Mouse (Mus musculus) hematopoietic stem cell, adult 5-6 weeks (primary cell): ENCODE results near the gene Lrrtm4. TPM values are rescaled to one million over a fixed set of nuclear protein-coding genes. Genes with fewer than 3 reads are reported as not detected.

Experiments used
- ATAC-seq, 2 experiments: fragments of 125-278 bp in 1 of 2; replicated peaks in 1 of 2; 2 replicates each; pipeline ENCODE4 v1.8.0; 2016 to 2017; ENCODE audit warnings: inconsistent platforms in 2 of 2, mild to moderate bottlenecking in 2 of 2, moderate number of reproducible peaks in 2 of 2, low read depth in 1 of 2, moderate TSS enrichment in 1 of 2; ENCODE audit not compliant: low FRiP score in 2 of 2, poor library complexity in 2 of 2, severe bottlenecking in 2 of 2, insufficient read depth in 1 of 2, low TSS enrichment in 1 of 2
- total RNA-seq: library from RNA; stranded (forward); fragments of 172-1452, 232-1000 nt; gene quantifications from 2 replicates; pipeline ENCODE4 v1.2.3, GENCODE M21; 2017

Gene Lrrtm4
- not detected in 2 replicates for total RNA-seq

- ATAC-seq, result peak; percentile 64 to 74; a peak in 3 of 4 replicates
Observed at GRCm38 (mm10) chr6:80018765-80019164, at the start of gene Lrrtm4. Gene Lrrtm4, plus strand, starts transcription at chr6:80018877.

GRCm38 (mm10) chr6:80019189-80019860 is 648 bp downstream of the Lrrtm4 start:
- ATAC-seq, result peak in 1 of 2 experiments; percentile 42; a peak in 1 of 4 replicates

DNA sequence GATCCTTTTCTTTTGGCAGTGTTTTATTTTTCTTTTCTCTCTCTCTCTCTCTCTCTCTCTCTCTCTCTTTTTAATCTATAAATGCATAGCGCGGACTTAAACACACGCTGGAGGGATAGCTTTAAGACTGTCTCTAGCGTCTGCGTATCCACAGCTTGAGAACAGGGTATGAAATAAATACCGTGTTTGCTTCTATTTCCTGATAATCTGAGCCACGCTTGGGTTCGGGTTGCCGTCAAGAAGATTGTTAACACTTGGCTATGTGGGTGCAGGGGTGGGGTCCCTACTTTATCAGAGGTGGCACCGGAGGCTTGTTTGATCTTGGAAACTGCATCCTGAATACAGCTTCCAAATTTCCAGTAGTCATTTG is 1.2 kb downstream of the Lrrtm4 start:
- ATAC-seq, result no peak

DNA sequence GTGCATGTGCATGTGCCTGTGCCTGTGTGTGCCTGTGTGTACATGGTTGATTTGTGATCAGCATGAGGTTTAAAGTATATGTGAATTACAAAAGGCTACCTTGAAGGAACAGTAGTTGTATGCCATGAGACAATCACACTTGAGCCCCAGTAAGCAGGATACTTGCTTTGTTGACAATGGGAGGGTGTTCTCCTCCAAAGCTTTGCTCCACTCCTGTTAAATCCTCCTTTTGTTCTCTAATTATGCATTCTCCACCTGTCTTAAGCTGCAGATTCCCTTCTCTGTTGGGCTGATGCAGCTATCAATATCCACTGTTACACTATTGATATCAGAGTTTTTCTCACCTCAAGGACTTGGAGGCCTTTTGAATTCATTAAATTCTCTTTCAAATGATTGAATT is 38.2 kb downstream of the Lrrtm4 start:
- no peak for ATAC-seq

- no peak for ATAC-seq
Observed at GRCm38 (mm10) chr6:80078001-80078400, 59.3 kb downstream of the Lrrtm4 start.

DNA sequence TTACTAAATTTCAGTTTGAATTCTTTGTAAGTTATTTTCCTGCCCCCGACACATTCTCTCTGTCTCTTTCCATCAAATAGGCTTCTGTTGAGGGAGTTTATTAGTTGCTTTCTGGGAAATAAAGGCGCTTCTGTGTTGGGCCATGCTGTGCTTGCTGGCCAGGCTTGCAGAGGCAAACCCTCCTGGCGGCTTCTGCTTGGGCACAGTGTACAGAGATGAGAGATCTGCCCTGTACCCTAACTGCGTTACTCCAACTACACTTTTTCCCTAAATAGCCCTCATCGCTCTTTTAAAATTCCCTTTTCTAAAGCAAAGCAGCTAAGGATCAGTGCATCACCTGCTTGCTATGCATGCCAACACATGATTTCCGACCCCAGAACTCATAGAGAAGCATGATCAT is 60.6 kb downstream of the Lrrtm4 start:
- ATAC-seq, result no peak

GRCm38 (mm10) chr6:80094909-80095308 is 76.2 kb downstream of the Lrrtm4 start:
- no peak for ATAC-seq

DNA sequence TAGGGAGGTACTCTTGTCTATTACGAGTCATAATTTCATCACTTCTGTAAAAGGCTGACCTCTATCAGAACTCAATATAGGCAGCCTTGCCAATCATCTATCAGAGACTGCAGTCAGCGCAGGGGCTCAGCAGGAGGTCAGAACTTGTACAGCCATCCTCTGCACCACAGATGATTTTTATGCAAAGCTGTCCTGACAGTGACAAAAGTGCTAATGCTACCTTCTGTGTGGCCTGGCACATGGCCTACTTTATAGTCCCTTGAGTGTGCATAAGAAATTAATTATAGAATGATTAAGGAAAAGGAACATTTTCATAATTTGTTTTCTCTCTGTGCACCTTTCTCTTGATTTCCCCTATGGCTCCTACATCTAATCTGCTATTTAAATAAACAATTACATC is 86.7 kb downstream of the Lrrtm4 start:
- ATAC-seq, result no peak

- no peak for ATAC-seq
Observed at GRCm38 (mm10) chr6:80105843-80106242, 87.2 kb downstream of the Lrrtm4 start.

DNA sequence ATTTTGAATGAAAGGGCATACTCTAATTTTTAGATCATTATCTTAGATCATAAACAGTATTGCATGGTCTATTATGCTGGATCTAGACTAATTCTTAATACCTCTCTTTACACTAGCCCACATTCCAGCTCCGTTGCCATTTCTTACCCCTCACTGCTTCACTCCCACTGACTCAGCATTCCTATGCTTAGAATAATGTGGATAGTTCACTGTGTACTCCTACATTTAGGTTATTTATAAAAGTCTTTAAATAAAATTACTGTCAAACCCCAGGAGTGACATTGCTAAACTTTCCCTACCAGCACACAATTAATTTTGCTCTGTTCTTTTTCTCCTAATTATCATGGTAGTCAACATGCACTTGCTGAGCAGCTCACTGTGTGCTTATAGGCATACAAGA is 107.7 kb downstream of the Lrrtm4 start:
- ATAC-seq, result no peak

DNA sequence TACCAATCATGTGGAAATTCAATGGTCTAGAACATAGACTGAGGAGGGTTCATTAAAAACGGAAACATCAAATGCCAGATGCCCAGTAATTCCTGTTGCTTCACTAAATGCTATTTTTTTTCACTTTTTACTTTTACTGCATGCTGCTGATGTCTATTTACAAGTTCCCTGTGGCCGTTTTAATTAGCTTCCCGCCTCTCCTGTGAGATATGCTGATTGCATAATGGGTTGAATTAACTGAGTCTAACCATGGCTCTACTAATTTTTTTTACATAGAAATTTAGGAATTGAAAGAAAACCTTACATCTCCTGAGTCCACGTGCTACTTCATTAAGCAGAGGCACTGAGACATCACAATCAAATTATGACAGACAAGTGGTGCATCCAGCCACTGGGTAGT is 143.9 kb downstream of the Lrrtm4 start:
- no peak for ATAC-seq

DNA sequence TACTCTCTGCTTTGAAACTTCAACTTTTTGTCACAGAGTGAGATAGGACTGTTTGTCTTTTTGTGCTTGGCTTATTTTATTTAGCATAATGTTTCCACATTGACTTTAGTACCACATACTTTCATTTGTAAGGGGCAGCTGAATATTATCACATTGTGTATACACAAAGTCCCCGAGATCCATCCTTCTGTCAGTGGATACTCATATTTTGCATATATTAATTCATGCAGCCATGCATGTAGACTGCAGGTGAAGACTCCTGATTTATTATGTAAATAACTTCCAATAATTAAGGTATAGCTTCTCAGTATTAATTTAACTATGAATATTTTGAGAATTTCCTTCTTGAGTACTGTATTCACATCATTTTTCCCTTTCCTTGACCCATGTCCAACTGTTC is 163.2 kb downstream of the Lrrtm4 start:
- ATAC-seq, result no peak

- no peak for ATAC-seq
Observed at GRCm38 (mm10) chr6:80182353-80182752, 163.7 kb downstream of the Lrrtm4 start.

- no peak for ATAC-seq
Observed at GRCm38 (mm10) chr6:80185489-80186113, 166.9 kb downstream of the Lrrtm4 start.

DNA sequence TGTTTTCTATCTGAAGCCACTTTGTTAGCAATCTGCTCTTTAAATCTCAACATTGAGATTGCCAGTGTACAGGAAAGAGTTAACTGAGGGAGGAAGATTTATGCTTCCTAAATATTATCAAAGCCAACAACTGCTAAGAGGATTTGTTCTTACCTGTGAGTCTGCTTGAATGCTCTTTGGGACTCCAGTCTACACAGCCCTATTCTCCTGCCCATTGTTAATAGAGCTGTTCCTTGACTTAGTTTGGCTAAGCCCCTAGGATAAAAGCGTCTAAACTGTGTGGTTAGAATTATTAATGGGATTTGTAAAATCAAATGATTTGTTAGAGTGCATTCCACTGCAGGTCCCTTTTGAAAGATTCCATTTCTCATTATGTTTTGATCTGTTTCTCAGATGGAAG is 168.1 kb downstream of the Lrrtm4 start:
- no peak for ATAC-seq

DNA sequence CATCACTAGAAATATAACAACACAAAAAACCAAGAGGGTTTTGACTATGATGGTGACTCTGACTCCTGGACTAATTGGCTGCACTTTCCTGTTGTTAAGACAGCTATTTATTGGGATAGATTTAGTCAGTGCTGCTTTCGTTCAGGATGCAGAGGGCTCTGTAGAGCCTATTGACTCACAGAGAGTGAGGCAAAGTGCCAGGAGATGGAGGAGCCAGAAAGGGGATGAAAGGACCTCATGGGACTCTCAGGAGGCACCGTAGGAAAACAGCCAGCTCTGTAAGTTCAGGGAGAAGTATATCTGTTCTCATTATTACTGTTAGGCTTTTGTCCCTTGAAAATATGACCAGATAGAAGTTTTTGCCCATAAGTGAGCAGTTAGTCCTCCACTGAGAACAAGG is 190.8 kb downstream of the Lrrtm4 start:
- no peak for ATAC-seq

- no peak for ATAC-seq
Observed at GRCm38 (mm10) chr6:80210281-80210680, 191.6 kb downstream of the Lrrtm4 start.

DNA sequence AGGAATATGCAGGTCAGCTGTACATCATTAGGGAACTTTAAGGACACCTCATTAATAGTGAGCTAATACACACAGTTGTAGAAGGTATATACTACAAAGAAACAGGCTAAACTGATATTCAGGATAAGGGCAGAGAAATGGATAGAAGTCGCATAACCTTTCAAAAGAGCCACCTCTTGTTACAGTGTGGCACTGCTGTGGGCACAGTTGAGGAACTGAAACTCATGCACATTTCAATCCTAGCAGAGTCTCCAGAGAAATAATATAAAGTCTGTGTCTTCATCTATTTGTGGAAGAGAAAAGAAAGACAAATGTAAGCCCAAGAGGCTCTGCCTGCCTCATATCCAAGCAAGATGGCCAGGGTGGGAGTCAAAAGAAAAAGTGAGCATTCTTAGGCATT is 242.9 kb downstream of the Lrrtm4 start:
- no peak for ATAC-seq

DNA sequence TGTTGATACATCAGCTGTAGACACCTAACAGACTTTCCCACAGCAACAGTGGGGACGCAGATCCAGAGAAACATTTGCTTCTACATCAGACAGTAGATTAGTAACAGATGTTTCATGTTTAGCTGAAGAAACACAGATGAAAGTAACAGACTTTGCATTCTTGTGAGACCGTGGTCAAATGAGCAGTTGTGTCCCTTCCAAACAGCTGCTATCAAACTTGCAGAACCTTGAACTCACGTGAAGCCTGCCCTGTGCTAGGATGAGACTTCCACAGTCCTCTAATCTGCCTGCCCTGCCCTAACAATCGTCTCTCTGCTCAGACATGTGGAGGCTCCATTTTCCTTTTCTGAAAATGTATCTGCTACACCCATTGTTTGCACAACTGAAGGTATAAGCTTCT is 245.3 kb downstream of the Lrrtm4 start:
- ATAC-seq, result no peak
